Mouse (Mus musculus) neural tube, embryonic 13.5 days (tissue): ENCODE measurements around the gene Col25a1. TPM values are rescaled to one million over a fixed set of nuclear protein-coding genes. Genes with fewer than 3 reads are reported as not detected.

Experiments
- ATAC-seq: fragments of 200-750 bp; cut with Nextera tagmentation; 2 replicates; pipeline ENCODE4 v1.8.0; 2017; ENCODE audit warnings: low read depth, mild to moderate bottlenecking, moderate TSS enrichment, moderate library complexity
- H3K27ac ChIP-seq: fragments of 300-500 bp; sonication (generic); replicated peaks from 2 replicates; pipeline ENCODE4 v1.5.1; 2015; ENCODE audit warnings: moderate library complexity, mild to moderate bottlenecking, inconsistent platforms
- H3K27me3 ChIP-seq: fragments of 300-500 bp; sonication (generic); 2 replicates; pipeline ENCODE4 v1.6.1; 2015; ENCODE audit warnings: mild to moderate bottlenecking, inconsistent platforms
- H3K36me3 ChIP-seq: fragments of 300-500 bp; sonication (generic); 2 replicates; pipeline ENCODE4 v1.6.1; 2015; ENCODE audit warnings: mild to moderate bottlenecking, inconsistent platforms
- H3K4me1 ChIP-seq: fragments of 300-500 bp; sonication (generic); replicated peaks from 2 replicates; pipeline ENCODE4 v1.6.1; 2015; ENCODE audit warnings: inconsistent platforms
- H3K4me2 ChIP-seq: fragments of 300-500 bp; sonication (generic); 2 replicates; pipeline ENCODE4 v1.6.1; 2015; ENCODE audit warnings: inconsistent platforms, mild to moderate bottlenecking, moderate library complexity
- H3K4me3 ChIP-seq: fragments of 300-500 bp; sonication (generic); 2 replicates; pipeline ENCODE4 v1.5.1; 2015; ENCODE audit warnings: mild to moderate bottlenecking, inconsistent platforms
- H3K9ac ChIP-seq: fragments of 300-500 bp; sonication (generic); 2 replicates; pipeline ENCODE4 v1.6.1; 2015; ENCODE audit warnings: moderate library complexity, mild to moderate bottlenecking, inconsistent platforms
- H3K9me3 ChIP-seq: fragments of 300-500 bp; sonication (generic); 2 replicates; pipeline ENCODE4 v1.6.1; 2016; ENCODE audit warnings: inconsistent platforms
- WGBS: fragments of 180-500 bp; shearing (Covaris S2); methylation state at CpG from one replicate; pipeline ENCODE4 v1.1.7; 2015; 5-methylcytosine and 5-hydroxymethylcytosine counted together
- polyA plus RNA-seq: library from polyadenylated mRNA; unstranded; fragments of >200 nt; fragmentation: Nextera tagmentation; extraction: Ambion mirVana; gene quantifications from 2 replicates; pipeline ENCODE4 v1.2.1, GENCODE M21; 2015

Gene Col25a1
- polyA plus RNA-seq, 1 experiment from 2014 or later, result 3.1 TPM

DNA sequence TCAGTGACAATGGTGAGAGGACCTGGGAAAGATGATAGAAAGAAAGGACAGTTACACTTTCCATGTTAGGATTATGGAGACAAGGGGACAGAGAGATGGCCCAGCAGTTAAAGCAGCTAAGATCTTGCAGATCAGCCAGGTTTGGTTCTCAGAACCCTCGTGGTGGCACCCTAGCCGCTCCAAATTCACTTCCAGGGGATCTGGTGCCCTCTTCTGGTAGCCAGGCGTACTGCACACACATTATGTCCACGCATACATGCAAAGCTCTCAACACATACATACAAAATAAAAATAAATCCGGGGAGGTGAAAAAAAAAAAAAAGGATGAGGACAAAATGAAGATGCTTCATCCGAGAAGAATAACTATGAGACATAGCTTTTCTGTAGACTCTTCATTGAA is 445.4 kb downstream of the Col25a1 start:
- H3K27me3 ChIP-seq, result peaks cover 8% of the 10 kb centered on the region; the same call in 1 of the 2 replicates
- H3K4me2 ChIP-seq, result no peak overlapping the region
- H3K36me3 ChIP-seq, result no peaks in the 10 kb centered on the region
- no peak for ATAC-seq
- no peak overlapping the region for H3K9ac ChIP-seq
- 67% methylated on average over 6 of the region's 6 CpGs for WGBS
- no peak overlapping the region for H3K4me3 ChIP-seq
- H3K9me3 ChIP-seq, result peaks cover 5% of the 10 kb centered on the region; the same call in 1 of the 2 replicates
- 0 out of 2 replicates have a peak, but pooled peaks cover 7% of the 10 kb centered on the region for H3K4me1 ChIP-seq
- no peak overlapping the region for H3K27ac ChIP-seq

DNA sequence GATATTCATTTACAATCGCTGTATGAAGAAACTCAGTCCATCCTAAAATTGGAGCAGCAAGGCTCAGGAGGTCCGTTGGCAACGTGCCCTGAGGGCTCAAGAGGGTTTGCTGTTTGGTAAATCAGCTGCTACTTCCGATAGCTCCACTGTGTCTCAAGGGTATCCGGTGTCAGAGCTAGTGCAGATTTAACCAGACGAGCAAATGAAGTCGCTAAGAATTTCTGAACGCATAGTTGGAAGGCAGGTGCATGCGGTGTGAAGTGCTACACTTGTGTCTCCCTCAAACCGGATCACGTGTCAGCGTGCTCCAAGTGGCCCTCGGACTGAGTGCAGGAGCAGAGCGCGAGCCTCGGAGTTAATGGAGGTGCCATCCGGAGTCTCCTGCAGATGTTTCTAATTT is 448.2 kb downstream of the Col25a1 start:
- Histone ChIP-seq H3K27ac (no peak overlapping the region), H3K27me3 (peaks cover 6% of the 10 kb centered on the region; the same call in 1 of the 2 replicates), H3K9ac (no peak overlapping the region), H3K4me2 (no peak overlapping the region), H3K36me3 (no peaks in the 10 kb centered on the region), H3K9me3 (peaks cover 5% of the 10 kb centered on the region; the same call in 1 of the 2 replicates), H3K4me3 (no peak overlapping the region), H3K4me1 (0 out of 2 replicates have a peak, but pooled peaks cover 7% of the 10 kb centered on the region)
- no peak for ATAC-seq
- 67% methylated on average over 17 of the region's 17 CpGs for WGBS

DNA sequence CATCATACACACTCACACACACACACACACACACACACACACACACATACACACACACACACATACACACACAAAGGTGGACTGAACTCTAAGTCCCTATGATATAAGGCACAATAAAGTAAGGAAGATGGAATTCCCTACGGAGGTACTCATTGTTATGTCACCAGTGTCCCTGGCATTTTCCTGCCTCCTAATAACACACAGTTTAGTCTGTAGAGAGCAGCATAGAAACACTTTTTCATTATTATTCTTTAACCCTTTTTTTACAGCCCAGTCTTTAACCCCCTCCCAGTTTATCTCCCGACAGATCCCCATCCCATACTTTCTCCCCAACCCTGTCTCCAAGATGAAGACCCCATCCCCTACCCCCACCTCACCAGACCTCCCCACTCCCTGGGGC is 450.3 kb downstream of the Col25a1 start:
- ATAC-seq, result no peak
- no peak overlapping the region for H3K27ac ChIP-seq
- H3K4me2 ChIP-seq, result no peak overlapping the region
- H3K9me3 ChIP-seq, result peaks cover 5% of the 10 kb centered on the region; the same call in 1 of the 2 replicates
- WGBS, result 79% methylated on average over 2 of the region's 2 CpGs
- no peak overlapping the region for H3K9ac ChIP-seq
- H3K4me3 ChIP-seq, result no peak overlapping the region
- H3K36me3 ChIP-seq, result no peaks in the 10 kb centered on the region
- 0 out of 2 replicates have a peak, but pooled peaks cover 7% of the 10 kb centered on the region for H3K4me1 ChIP-seq
- no peaks in the 10 kb centered on the region for H3K27me3 ChIP-seq

DNA sequence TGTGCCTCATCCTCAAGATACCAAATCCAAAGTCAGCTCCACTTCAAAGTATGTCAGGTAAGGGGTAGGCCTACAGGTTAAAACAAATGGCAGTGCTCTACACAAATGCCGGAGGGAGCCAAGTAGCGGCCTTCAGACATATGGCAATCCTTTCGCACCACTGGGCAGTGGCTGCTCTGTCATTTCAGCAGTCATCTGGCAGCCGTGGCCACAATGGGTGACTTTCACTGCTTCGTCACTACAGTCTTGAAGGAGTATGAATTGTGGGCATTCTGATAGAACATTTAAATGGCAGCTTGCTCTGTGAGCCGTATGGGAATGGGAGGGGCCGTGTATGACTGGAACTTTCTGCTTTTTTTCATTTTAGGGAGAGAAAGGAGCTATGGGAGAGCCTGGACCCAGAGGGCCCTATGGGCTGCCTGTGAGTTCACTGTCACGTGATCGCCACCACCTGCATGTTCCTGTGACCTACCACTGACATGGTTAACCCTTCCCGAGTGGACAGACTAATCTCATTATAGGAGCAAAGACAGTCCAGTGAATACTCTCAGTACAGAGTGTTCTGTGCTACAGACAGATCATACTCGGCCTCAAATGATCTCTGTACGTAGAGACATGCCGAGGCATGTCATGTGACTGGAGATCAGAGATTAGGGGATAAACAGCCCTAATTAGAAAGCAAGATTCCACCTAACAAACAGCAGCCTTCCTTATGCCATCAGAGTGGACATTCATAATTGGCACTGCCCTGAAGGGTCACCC is 451.8 kb downstream of the Col25a1 start:
- H3K27ac ChIP-seq, result no peak overlapping the region
- H3K27me3 ChIP-seq, result no peaks in the 10 kb centered on the region
- no peaks in the 10 kb centered on the region for H3K9me3 ChIP-seq
- no peak for ATAC-seq
- no peak overlapping the region for H3K9ac ChIP-seq
- H3K4me1 ChIP-seq, result 0 out of 2 replicates have a peak, but pooled peaks cover 7% of the 10 kb centered on the region
- no peak overlapping the region for H3K4me2 ChIP-seq
- 85% methylated on average over 13 of the region's 13 CpGs for WGBS
- no peaks in the 10 kb centered on the region for H3K36me3 ChIP-seq
- no peak overlapping the region for H3K4me3 ChIP-seq

DNA sequence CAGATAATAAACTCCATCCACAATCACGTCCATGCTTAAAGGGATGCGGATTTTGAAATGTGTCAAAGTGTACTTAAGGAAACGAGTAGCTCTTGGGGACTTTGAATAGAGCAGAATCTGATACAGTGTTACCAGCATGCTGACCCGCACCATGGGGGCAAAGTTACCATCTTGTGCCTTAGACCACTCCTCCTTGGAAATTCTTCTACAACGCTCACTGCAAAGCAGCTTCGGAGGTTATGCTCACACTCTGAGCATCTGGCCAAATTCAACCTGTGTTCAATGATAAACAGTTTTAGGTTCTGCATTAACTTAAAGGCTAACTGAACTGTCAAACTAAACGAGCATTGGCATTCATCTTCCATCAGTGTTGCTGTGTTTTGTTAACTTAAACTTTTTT is 452.7 kb downstream of the Col25a1 start:
- no peak overlapping the region for H3K9ac ChIP-seq
- no peak for ATAC-seq
- no peaks in the 10 kb centered on the region for H3K36me3 ChIP-seq
- no peaks in the 10 kb centered on the region for H3K9me3 ChIP-seq
- no peak overlapping the region for H3K4me2 ChIP-seq
- no peaks in the 10 kb centered on the region for H3K27me3 ChIP-seq
- H3K27ac ChIP-seq, result no peak overlapping the region
- 88% methylated on average over 7 of the region's 7 CpGs for WGBS
- H3K4me3 ChIP-seq, result no peak overlapping the region
- 0 out of 2 replicates have a peak, but pooled peaks cover 7% of the 10 kb centered on the region for H3K4me1 ChIP-seq

DNA sequence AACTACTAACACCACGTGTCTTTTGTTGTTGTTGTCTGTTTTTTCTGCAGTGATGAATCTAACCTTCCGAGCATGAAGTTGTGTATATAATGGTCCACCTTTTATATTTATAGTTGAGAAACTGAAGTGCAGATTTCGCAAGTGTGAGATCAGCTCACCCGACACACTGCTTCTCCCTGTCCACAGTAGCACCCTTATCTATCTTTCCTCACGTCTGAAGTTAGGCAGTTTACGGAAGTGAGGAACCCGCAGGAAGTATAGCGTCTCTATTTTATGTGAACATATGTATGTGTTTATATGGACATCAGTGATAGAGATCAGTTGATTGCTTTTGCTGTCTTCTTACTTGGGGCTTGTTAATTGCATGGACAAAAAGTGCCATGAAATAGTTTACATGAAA is 463.7 kb downstream of the Col25a1 start:
- Histone ChIP-seq H3K4me3 (no peak overlapping the region), H3K4me2 (no peak overlapping the region), H3K9ac (no peak overlapping the region), H3K9me3 (no peaks in the 10 kb centered on the region), H3K4me1 (no peaks in the 10 kb centered on the region), H3K36me3 (no peaks in the 10 kb centered on the region), H3K27ac (no peak overlapping the region), H3K27me3 (no peaks in the 10 kb centered on the region)
- 92% methylated on average over 8 of the region's 8 CpGs for WGBS
- ATAC-seq, result no peak

DNA sequence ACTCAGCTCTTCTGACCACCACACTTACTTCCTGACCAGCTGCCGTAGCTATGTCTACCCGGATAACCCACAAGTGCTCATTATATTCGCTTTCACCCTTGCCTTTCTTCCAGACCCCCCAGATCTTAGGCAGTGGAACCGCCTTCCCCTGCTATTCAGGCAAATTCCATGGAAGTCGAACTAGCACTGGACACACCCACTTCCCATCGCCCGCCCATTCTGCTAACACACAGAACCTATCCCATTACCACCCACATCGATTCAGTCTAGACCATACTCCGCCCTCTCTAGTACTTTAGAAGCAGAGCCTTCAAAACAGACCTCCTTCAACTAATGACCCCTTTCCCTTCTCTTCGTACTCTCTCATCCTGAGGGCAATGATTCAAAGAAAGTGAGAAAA is 470.2 kb downstream of the Col25a1 start:
- ATAC-seq, result no peak
- H3K9ac ChIP-seq, result no peak overlapping the region
- no peaks in the 10 kb centered on the region for H3K27me3 ChIP-seq
- H3K4me3 ChIP-seq, result no peak overlapping the region
- WGBS, result 80% methylated on average over 10 of the region's 10 CpGs
- no peaks in the 10 kb centered on the region for H3K9me3 ChIP-seq
- no peaks in the 10 kb centered on the region for H3K36me3 ChIP-seq
- no peaks in the 10 kb centered on the region for H3K4me1 ChIP-seq
- H3K4me2 ChIP-seq, result no peak overlapping the region
- no peak overlapping the region for H3K27ac ChIP-seq

DNA sequence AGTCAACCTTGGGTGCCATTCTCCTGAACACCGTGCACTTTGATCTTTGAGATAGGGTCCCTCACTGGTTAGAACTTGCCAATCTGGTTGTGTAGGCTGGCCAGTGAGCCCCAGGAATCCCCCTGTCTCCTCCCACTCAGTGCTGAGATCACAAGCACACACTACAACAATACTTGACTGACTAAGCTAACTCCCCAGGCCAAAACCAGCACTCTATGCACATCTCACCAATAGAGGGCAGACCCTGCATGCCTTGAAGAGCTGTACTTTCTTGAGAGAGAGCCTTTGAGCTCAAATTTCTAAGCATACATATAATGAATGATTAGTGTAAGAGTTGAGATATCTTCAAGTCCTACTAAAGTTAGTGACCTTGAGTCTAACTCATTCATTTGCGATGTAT is 476.6 kb downstream of the Col25a1 start:
- Histone ChIP-seq H3K9me3 (no peaks in the 10 kb centered on the region), H3K27me3 (no peaks in the 10 kb centered on the region), H3K36me3 (no peaks in the 10 kb centered on the region), H3K4me2 (no peak overlapping the region), H3K27ac (no peak overlapping the region), H3K9ac (no peak overlapping the region), H3K4me3 (no peak overlapping the region), H3K4me1 (no peaks in the 10 kb centered on the region)
- ATAC-seq, result no peak
- 89% methylated on average over 2 of the region's 2 CpGs for WGBS

DNA sequence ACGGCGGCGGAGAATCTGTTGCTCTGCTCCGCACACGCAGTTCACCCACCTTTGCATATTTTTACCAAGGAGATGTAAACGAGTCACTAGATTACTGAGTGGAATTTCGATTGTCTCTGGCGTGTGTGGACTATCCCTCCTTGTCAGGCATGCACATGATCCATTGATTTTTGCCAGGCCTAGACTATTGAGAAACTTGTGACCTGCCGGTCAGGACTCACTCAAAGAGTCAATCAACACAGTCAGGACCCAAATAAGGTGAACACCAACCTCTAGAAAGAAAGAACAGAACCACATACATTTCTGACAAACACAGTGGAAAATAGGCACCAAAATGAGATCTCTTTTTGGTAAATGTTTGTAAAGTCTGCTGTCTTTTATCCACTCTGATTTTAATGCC is 483.1 kb downstream of the Col25a1 start:
- H3K4me1 ChIP-seq, result peaks cover 6% of the 10 kb centered on the region
- no peaks in the 10 kb centered on the region for H3K9me3 ChIP-seq
- no peak overlapping the region for H3K4me3 ChIP-seq
- no peak overlapping the region for H3K27ac ChIP-seq
- no peak overlapping the region for H3K9ac ChIP-seq
- WGBS, result 86% methylated on average over 9 of the region's 9 CpGs
- H3K4me2 ChIP-seq, result no peak overlapping the region
- no peaks in the 10 kb centered on the region for H3K27me3 ChIP-seq
- no peaks in the 10 kb centered on the region for H3K36me3 ChIP-seq
- ATAC-seq, result no peak

DNA sequence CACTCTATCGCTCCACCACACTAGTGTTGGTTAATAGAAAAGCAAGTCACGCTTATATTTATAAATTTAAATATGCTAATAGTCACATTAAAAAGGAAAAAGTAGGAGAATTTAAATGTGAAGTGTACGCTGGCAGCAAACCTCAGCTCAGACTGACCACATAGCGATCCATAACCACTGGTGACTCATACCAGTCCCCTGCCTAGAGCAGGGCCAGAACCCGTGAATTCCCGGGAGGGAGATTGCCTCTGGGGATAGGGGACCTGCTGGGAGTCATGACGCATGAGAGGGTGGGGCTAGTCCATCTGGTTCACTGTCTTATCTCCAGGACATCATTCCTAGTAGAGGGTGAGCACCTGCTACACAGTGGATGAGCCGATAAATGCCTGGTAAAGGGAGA is 484.3 kb downstream of the Col25a1 start:
- H3K27me3 ChIP-seq, result no peaks in the 10 kb centered on the region
- H3K27ac ChIP-seq, result no peak overlapping the region
- 53% methylated on average over 8 of the region's 8 CpGs for WGBS
- no peaks in the 10 kb centered on the region for H3K36me3 ChIP-seq
- no peaks in the 10 kb centered on the region for H3K9me3 ChIP-seq
- ATAC-seq, result no peak
- H3K9ac ChIP-seq, result no peak overlapping the region
- no peak overlapping the region for H3K4me3 ChIP-seq
- peaks cover 6% of the 10 kb centered on the region for H3K4me1 ChIP-seq
- no peak overlapping the region for H3K4me2 ChIP-seq

DNA sequence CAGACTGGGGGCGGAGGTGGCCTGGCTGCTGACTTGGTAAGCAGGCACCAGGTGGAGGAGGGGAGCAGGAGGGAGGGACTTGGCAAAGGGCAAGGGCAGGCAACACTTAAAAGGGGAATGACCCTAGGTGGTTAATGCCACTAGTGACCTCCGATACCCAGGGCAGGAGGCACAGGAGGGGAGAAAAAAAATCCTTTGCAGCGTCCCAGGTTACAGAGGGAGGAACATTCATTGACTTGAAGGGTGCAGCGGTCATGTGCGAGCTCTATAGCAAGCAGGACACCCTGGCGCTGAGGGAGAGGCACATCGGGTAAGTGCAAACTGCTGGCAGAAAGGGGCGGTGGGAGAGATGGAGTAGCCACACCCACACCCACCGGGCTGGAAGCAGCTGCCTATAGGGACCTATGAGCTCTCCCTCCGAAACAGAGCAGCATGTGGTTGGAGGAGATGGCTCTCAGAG is 486.2 kb downstream of the Col25a1 start, which contains the start of gene Etnppl:
Gene Etnppl, plus strand, starts transcription at position 10 of the 460 bp plus-strand sequence.
- H3K36me3 ChIP-seq, result no peaks in the 10 kb centered on the region
- H3K4me2 ChIP-seq, result peak within 1 kb of the TSS; percentile 44
- H3K27me3 ChIP-seq, result no peaks in the 10 kb centered on the region
- WGBS, result 3% methylated on average over 10 of the region's 10 CpGs
- no peaks in the 10 kb centered on the region for H3K9me3 ChIP-seq
- H3K9ac ChIP-seq, result no peak within 1 kb of the TSS
- H3K4me3 ChIP-seq, result no peak within 1 kb of the TSS
- ATAC-seq, result no peak
- peaks cover 6% of the 10 kb centered on the region for H3K4me1 ChIP-seq
- no peak within 1 kb of the TSS for H3K27ac ChIP-seq

DNA sequence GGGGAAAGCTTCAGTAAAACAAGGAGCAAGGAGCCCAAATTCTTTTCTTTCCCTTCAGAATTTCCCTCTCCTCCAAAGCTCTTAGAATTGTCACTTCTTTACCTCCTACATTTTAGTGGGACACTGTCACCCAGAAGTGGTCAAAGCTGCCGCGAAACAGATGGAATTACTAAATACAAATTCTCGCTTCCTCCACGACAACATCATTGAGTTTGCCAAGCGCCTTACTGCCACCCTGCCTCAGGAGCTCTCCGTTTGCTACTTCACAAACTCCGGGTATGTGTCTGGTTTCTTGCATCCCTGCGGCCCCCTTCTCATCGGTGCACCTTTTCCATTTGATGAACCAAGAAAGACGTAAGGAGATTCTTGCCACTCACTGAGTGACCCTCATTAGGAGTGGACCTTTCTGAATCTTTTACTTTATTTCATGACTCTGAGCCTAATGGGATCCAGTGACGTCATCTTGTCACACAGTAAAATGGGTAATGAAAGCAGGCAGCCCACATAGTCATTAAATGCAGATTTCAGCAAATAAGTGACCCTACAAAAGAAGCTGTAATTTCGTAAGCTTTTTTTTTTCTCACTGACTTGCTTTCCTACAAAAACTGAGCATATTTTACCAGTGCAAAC is 489.3 kb downstream of the Col25a1 start:
- Histone ChIP-seq H3K4me2 (no peak overlapping the region), H3K4me1 (peaks cover 6% of the 10 kb centered on the region), H3K4me3 (no peak overlapping the region), H3K27ac (no peak overlapping the region), H3K27me3 (no peaks in the 10 kb centered on the region), H3K36me3 (no peaks in the 10 kb centered on the region), H3K9ac (no peak overlapping the region), H3K9me3 (no peaks in the 10 kb centered on the region)
- WGBS, result 72% methylated on average over 12 of the region's 12 CpGs
- ATAC-seq, result no peak
